Mouse (Mus musculus): ENCODE data around the gene Gm5926. TPM values are rescaled to one million over a fixed set of nuclear protein-coding genes. Genes with fewer than 3 reads are reported as not detected.
"Not testable (repeated sequence)": the region's sequence is repeated elsewhere in the genome, so short reads cannot be mapped to it uniquely, and the experiment has no call there.

Gm5926 gene
- total RNA-seq (2021): not detected
- long read RNA-seq, experiment 1: 0 reads
- long read RNA-seq, experiment 2: 0 reads

- DNase-seq; intact Hi-C loops (cut with DNase I): not testable (repeated sequence)
Observed at GRCm38 (mm10) chrX:32650416-32650815, at the start of gene Gm5926. Gm5926 (plus strand) TSS chrX:32650716.

GRCm38 (mm10) chrX:32601008-32601407, 49.5 kb upstream of the Gm5926 start:
- intact Hi-C loops (cut with DNase I): not testable (repeated sequence)

GRCm38 (mm10) chrX:32601425-32601824, 49.1 kb upstream of the Gm5926 start:
- DNase-seq; intact Hi-C loops (cut with DNase I): not testable (repeated sequence)

More at GRCm38 (mm10) chrX:32601008-32601407, 49.5 kb upstream of the Gm5926 start:
- DNase-seq: not testable (repeated sequence)

Other genes starting within 250 kb of the Gm5926 start
- gene Btbd35f1, start 90.7 kb upstream of the Gm5926 start, total RNA-seq (2021): not detected
- not detected for gene Btbd35f21, start 75.4 kb downstream of the Gm5926 start, total RNA-seq (2021)
- gene Btbd35f30, start 243.9 kb downstream of the Gm5926 start, total RNA-seq (2021): not detected

Measured in heart, postnatal 14 days (tissue).